Mouse (Mus musculus) frontal cortex, postnatal 25 days (tissue): ENCODE measurements around the gene Syt9.

ENCODE experiments used
- DNase-seq, 2 experiments: peaks; one replicate each; pipeline ENCODE4 v3.0.0; 2022; ENCODE audit warnings: low spot score in 2 of 2

Syt9 gene

GRCm38 (mm10) chr7:107540034-107540433 is 169.5 kb downstream of the Syt9 start:
- no peak for DNase-seq

- DNase-seq: no peak
These were observed 174.5 kb downstream of the Syt9 start for GRCm38 (mm10) chr7:107545011-107545410.

GRCm38 (mm10) chr7:107547872-107548271 is 177.3 kb downstream of the Syt9 start:
- no peak for DNase-seq

- DNase-seq: no peak
These were observed 182.9 kb downstream of the Syt9 start for GRCm38 (mm10) chr7:107553461-107553860.

GRCm38 (mm10) chr7:107555906-107556305 is 185.4 kb downstream of the Syt9 start:
- DNase-seq: no peak

- DNase-seq: no peak
These were observed 190.1 kb downstream of the Syt9 start for GRCm38 (mm10) chr7:107560675-107561074.

GRCm38 (mm10) chr7:107561584-107561983 is 191.1 kb downstream of the Syt9 start:
- no peak for DNase-seq

GRCm38 (mm10) chr7:107563727-107564126 is 193.2 kb downstream of the Syt9 start:
- DNase-seq: no peak

GRCm38 (mm10) chr7:107567261-107567671 is 196.7 kb downstream of the Syt9 start, which contains the start of gene Olfml1:
TSS of gene Olfml1 (plus strand) at chr7:107567446.
- DNase-seq: peak in 1 of 2 experiments; percentile 5

GRCm38 (mm10) chr7:107567674-107568073 is 197.1 kb downstream of the Syt9 start:
- no peak for DNase-seq

GRCm38 (mm10) chr7:107568971-107569370 is 198.4 kb downstream of the Syt9 start:
- no peak for DNase-seq

- DNase-seq: no peak
These were observed 203.3 kb downstream of the Syt9 start for GRCm38 (mm10) chr7:107573856-107574255.

GRCm38 (mm10) chr7:107574276-107574675 is 203.7 kb downstream of the Syt9 start:
- DNase-seq: no peak

GRCm38 (mm10) chr7:107592641-107593040 is 222.1 kb downstream of the Syt9 start:
- DNase-seq: no peak

GRCm38 (mm10) chr7:107593904-107594303 is 223.4 kb downstream of the Syt9 start:
- no peak for DNase-seq

GRCm38 (mm10) chr7:107594325-107594856 is 223.9 kb downstream of the Syt9 start:
- peak; percentile 18 to 19 for DNase-seq

- DNase-seq: peak; percentile 61 to 73
These were observed 224.4 kb downstream of the Syt9 start, which contains the start of gene Ppfibp2 for GRCm38 (mm10) chr7:107594857-107595402. TSS of gene Ppfibp2 (plus strand) at chr7:107595207.

- DNase-seq: no peak
These were observed 224.9 kb downstream of the Syt9 start for GRCm38 (mm10) chr7:107595426-107595825.

- no peak for DNase-seq
These were observed 226.2 kb downstream of the Syt9 start for GRCm38 (mm10) chr7:107596753-107597152.

- DNase-seq: no peak
These were observed 227.4 kb downstream of the Syt9 start for GRCm38 (mm10) chr7:107597956-107598355.
